Mouse (Mus musculus) thymus, postnatal 14 days (tissue): ENCODE data around the gene Samd11.

Experiments used
- DNase-seq: peaks from one replicate; pipeline ENCODE4 v3.0.0; 2021

Gene Samd11

DNA sequence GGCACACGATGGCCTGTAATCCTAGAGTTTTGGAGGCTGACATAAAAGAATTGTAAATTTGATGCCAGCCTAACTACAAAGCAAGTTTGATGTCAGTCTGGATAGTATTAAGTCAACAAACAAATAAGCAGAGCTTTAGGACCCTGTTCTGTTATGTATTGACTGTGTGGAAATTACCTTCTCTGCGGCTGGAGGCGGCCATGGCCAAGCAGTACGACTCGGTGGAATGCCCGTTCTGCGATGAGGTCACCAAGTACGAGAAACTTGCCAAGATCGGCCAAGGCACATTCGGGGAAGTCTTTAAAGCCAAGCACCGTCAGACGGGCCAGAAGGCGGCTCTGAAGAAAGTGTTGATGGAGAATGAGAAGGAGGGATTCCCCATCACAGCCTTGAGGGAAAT, 42.3 kb downstream of the Samd11 start:
- no peak for DNase-seq

DNA sequence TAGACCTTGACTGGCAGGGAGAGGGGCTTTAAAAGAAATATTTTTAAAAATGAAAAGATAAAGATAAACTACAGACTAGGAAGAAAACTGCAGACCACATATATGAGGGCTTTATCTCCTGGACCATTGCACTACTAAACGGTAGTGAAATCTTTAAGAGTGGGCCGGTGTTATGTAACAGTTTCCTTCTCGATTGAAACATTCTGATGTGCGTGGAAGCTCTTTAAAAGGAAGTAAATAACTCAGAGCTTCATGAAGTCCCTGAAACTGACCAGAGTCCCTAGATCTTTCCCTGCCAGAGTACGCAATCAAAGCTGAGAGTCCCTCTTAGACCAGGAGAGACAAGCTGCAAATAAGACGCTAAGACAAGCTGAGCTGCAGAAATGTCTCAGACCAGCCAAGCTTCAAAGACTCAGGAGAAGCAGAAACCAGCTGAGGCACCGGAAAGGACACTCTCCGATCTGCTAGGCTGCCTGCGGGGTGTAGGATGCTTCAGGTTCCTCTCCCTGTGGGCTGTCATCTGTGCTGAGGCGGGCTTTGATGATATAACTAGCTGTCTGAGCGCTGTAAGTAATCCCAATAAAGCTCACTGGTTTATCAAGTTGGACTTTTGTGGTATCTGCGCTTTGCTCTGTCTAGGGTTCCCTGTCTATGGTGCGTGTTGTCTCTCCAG, 45.4 kb downstream of the Samd11 start:
- no peak for DNase-seq

GRCm38 (mm10) chr4:156208872-156209271, 46.6 kb downstream of the Samd11 start:
- DNase-seq, result no peak

DNA sequence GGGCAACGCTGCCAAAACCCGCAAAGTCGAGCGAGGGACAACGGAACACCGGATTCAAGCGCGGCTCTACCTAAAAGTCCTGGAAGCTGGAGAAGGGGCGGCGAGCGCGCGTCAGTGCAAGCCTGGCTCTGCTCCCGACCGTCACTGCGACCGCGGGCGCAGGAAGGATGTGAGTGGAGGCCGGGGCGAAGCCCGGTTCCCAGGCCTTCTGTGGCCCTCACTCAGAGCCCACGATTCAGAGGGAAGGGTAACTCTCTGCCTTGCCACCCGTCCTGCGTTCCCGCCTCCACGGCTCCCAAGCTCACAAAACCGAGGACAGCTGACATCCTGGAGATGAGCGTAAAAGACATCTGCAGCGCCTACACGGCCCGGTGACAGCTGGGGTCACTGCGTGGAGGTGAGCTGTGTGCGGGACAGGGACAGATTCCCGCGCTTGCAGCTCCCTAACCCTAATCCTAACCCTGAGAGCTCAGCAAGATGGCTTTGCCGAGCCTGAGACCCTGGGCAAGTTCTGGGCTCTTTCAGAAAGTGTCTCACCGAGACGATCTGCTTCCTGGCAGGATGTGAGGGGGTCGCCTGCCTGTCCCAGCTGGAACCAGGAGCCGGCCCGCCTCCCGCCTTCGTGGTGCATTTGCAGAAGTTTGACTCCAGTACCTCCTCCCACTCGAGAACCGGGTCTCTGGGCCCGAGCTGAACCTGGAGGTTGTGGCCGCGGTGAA, 51.9 kb downstream of the Samd11 start:
- DNase-seq, result peak; percentile 50

DNA sequence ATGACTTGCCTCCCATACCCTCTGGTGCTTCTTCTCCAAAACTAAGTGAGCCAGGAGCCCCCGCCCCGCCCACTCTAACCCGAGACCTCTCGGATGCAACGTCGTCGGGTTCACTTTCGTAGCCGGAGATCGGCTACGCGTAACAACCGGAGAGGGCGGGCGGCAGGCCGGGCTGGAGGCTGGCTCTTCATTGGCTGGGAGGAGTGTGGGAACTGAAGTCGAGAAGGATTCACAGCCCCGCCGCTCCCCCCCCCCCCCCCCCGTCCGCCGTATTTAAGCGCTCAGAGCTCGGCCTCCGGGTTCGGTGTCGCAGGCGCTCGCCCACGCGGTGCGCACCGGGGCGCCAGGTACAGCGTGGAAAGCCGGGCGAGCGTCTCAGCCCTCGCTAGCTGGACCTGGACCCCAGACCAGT, 52.5 kb downstream of the Samd11 start, which contains the start of gene AW011738:
Gene AW011738 (plus strand): TSS at position 304 of the 412 bp plus-strand sequence.
- DNase-seq, result peak; percentile 83

DNA sequence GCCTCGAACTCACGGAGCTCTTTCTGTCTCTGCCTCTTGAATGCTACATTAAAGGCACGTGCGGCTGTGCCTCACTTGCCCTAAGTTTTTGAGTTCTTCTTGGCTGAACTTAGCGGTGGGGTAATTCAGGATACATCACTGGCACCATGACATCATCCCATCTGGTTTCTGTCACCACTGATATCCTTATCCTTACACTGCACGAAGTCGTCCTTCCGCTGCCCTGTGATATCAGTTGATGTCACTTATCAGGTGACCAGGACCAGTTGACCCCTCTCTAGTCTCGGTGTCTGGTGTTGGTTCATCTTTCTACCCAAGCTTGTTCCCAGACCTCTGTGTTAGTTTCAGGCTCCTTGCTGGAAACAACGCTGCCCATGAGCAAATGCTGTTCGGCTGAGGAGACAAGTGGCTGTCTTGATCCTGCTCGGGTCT, 53.0 kb downstream of the Samd11 start:
- DNase-seq, result no peak

DNA sequence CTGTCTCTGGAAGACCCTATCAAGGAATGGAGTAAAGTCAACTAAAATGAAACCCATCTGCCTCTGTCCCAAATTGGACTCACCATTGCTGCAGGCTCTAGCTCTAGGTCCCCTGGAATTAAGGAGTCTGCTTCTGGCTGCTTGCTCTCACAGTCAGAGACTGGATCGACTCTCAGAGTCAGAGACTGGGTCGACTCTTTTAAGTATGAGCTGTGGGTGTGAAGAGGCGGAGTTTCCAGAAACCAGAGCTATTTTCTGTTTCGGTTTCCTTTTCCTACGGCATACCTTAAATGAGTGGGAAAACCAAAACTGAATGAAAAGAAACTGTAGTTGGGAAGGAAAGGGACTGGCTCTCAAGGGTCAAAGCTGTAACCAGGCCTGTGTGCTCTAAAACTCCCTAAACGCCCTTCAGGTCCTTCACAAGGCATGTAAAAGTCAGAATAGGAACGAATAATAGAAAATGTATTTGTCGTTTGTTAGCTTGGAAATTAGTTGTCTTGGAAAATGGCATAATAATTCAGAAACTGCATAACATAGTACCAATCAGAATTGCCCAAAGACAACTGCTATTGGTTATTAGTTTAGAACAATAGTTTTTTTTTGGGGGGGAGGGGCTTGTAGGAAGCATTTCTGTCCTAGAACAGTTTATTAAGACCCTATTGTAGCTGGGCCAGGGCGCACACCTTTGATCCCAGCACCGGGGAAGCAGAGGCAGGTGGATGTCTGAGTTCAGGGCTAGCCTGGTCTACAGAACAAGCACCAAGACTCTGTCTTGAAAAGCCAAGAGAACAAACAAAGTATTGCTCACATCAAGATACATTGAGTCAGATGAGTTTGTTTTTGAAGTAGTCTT, 54.6 kb downstream of the Samd11 start, which contains the start of gene Isg15:
Gene Isg15 (minus strand): TSS at position 196 of the 853 bp plus-strand sequence.
- peak; percentile 36 for DNase-seq

- DNase-seq, result peak; percentile 66
Measured at GRCm38 (mm10) chr4:156197829-156198205, 57.6 kb downstream of the Samd11 start.

- DNase-seq, result peak; percentile 70
Measured at GRCm38 (mm10) chr4:156197131-156197828, 58.2 kb downstream of the Samd11 start, which contains the start of gene Agrn. Gene Agrn (minus strand): TSS chr4:156197488.
